Mouse (Mus musculus) neural tube, embryonic 12.5 days (tissue): ENCODE results near the gene Prtg. TPM values are rescaled to one million over a fixed set of nuclear protein-coding genes. Genes with fewer than 3 reads are reported as not detected.
A peak's percentile ranks its signal among the peaks of the same experiment; 100 is the strongest.

Experiments used
- ATAC-seq: fragments of 200-750 bp; cut with Nextera tagmentation; 2 replicates; pipeline ENCODE4 v1.8.0; 2017; ENCODE audit warnings: low read depth, mild to moderate bottlenecking, moderate TSS enrichment, moderate library complexity; ENCODE audit not compliant: low FRiP score
- H3K27ac ChIP-seq: fragments of 300-500 bp; sonication (generic); 2 replicates; pipeline ENCODE4 v1.5.1; 2016
- H3K27me3 ChIP-seq: fragments of 300-500 bp; sonication (generic); replicated peaks from 2 replicates; pipeline ENCODE4 v1.6.1; 2016; ENCODE audit warnings: mild to moderate bottlenecking
- H3K36me3 ChIP-seq: fragments of 300-500 bp; sonication (generic); 2 replicates; pipeline ENCODE4 v1.6.1; 2016; ENCODE audit warnings: mild to moderate bottlenecking
- H3K4me1 ChIP-seq: fragments of 300-500 bp; sonication (generic); 2 replicates; pipeline ENCODE4 v1.6.1; 2016
- H3K4me2 ChIP-seq: fragments of 300-500 bp; sonication (generic); replicated peaks from 2 replicates; pipeline ENCODE4 v1.6.1; 2016; ENCODE audit warnings: mild to moderate bottlenecking
- H3K4me3 ChIP-seq: fragments of 300-500 bp; sonication (generic); 2 replicates; pipeline ENCODE4 v1.5.1; 2016
- H3K9ac ChIP-seq: fragments of 300-500 bp; sonication (generic); 2 replicates; pipeline ENCODE4 v1.6.1; 2016; ENCODE audit warnings: mild to moderate bottlenecking
- H3K9me3 ChIP-seq: fragments of 300-500 bp; sonication (generic); 2 replicates; pipeline ENCODE4 v1.6.1; 2016; ENCODE audit warnings: mild to moderate bottlenecking
- WGBS: fragments of 180-500 bp; shearing (Covaris S2); methylation state at CpG from one replicate; pipeline ENCODE4 v1.1.7; 2016; 5-methylcytosine and 5-hydroxymethylcytosine counted together
- polyA plus RNA-seq: library from polyadenylated mRNA; unstranded; fragments of >200 nt; fragmentation: Nextera tagmentation; extraction: Ambion mirVana; gene quantifications from 2 replicates; pipeline ENCODE4 v1.2.1, GENCODE M21; 2016

Prtg gene
- polyA plus RNA-seq, 1 experiment from 2014 or later, result 1.2 TPM

GRCm38 (mm10) chr9:72871506-72872297 is 65.0 kb downstream of the Prtg start:
- peak; percentile 65; the same call in 1 of the 2 replicates for ATAC-seq
- 4% methylated on average over 13 of the region's 13 CpGs for WGBS
- Histone ChIP-seq H3K9ac (no peak overlapping the region), H3K27ac (no peak overlapping the region), H3K4me1 (peaks cover 13% of the 10 kb centered on the region), H3K4me3 (no peak overlapping the region), H3K27me3 (no peaks in the 10 kb centered on the region), H3K4me2 (peak overlapping the region; percentile 46), H3K36me3 (no peaks in the 10 kb centered on the region), H3K9me3 (no peaks in the 10 kb centered on the region)

- Histone ChIP-seq H3K4me3 (no peak overlapping the region), H3K9me3 (no peaks in the 10 kb centered on the region), H3K4me2 (peak overlapping the region; percentile 46; the same call in 1 of the 2 replicates), H3K27me3 (no peaks in the 10 kb centered on the region), H3K27ac (no peak overlapping the region), H3K9ac (no peak overlapping the region), H3K36me3 (no peaks in the 10 kb centered on the region), H3K4me1 (peaks cover 20% of the 10 kb centered on the region)
- WGBS, result 9% methylated on average over 8 of the region's 8 CpGs
- no peak for ATAC-seq
These were observed 65.8 kb downstream of the Prtg start for GRCm38 (mm10) chr9:72872298-72873130.

- peaks cover 47% of the 10 kb centered on the region for H3K4me1 ChIP-seq
- WGBS, result 91% methylated on average over 2 of the region's 2 CpGs
- H3K27me3 ChIP-seq, result no peaks in the 10 kb centered on the region
- H3K9me3 ChIP-seq, result no peaks in the 10 kb centered on the region
- ATAC-seq, result no peak
- H3K9ac ChIP-seq, result no peak overlapping the region
- no peak overlapping the region for H3K4me2 ChIP-seq
- H3K4me3 ChIP-seq, result no peak overlapping the region
- no peak overlapping the region for H3K27ac ChIP-seq
- no peaks in the 10 kb centered on the region for H3K36me3 ChIP-seq
These were observed 69.2 kb downstream of the Prtg start for GRCm38 (mm10) chr9:72875878-72876277.

GRCm38 (mm10) chr9:72877905-72878304 is 71.2 kb downstream of the Prtg start:
- peak; percentile 28; the same call in 1 of the 2 replicates for ATAC-seq
- Histone ChIP-seq H3K4me1 (peaks cover 40% of the 10 kb centered on the region), H3K36me3 (no peaks in the 10 kb centered on the region), H3K9ac (no peak overlapping the region), H3K27me3 (no peaks in the 10 kb centered on the region), H3K4me2 (peak overlapping the region; percentile 39), H3K9me3 (no peaks in the 10 kb centered on the region), H3K27ac (no peak overlapping the region), H3K4me3 (no peak overlapping the region)
- WGBS, result 8% methylated on average over 11 of the region's 11 CpGs

GRCm38 (mm10) chr9:72878656-72879055 is 72.0 kb downstream of the Prtg start:
- 39% methylated on average over 6 of the region's 6 CpGs for WGBS
- H3K27me3 ChIP-seq, result no peaks in the 10 kb centered on the region
- ATAC-seq, result no peak
- H3K4me3 ChIP-seq, result no peak overlapping the region
- no peak overlapping the region for H3K9ac ChIP-seq
- no peaks in the 10 kb centered on the region for H3K36me3 ChIP-seq
- H3K4me2 ChIP-seq, result peak overlapping the region; percentile 39; the same call in 1 of the 2 replicates
- no peak overlapping the region for H3K27ac ChIP-seq
- peaks cover 40% of the 10 kb centered on the region for H3K4me1 ChIP-seq
- no peaks in the 10 kb centered on the region for H3K9me3 ChIP-seq

- Histone ChIP-seq H3K9ac (no peak overlapping the region), H3K4me2 (no peak overlapping the region), H3K27ac (no peak overlapping the region), H3K4me3 (no peak overlapping the region), H3K4me1 (peaks cover 40% of the 10 kb centered on the region), H3K36me3 (no peaks in the 10 kb centered on the region), H3K27me3 (no peaks in the 10 kb centered on the region), H3K9me3 (no peaks in the 10 kb centered on the region)
- no peak for ATAC-seq
- 51% methylated on average over 3 of the region's 3 CpGs for WGBS
These were observed 72.9 kb downstream of the Prtg start for GRCm38 (mm10) chr9:72879601-72880000.

- WGBS, result 19% methylated on average over 16 of the region's 16 CpGs
- Histone ChIP-seq H3K4me1 (peaks cover 40% of the 10 kb centered on the region), H3K4me3 (no peak overlapping the region), H3K27me3 (no peaks in the 10 kb centered on the region), H3K36me3 (no peaks in the 10 kb centered on the region), H3K4me2 (peak overlapping the region; percentile 24; the same call in 1 of the 2 replicates), H3K9me3 (no peaks in the 10 kb centered on the region), H3K27ac (no peak overlapping the region), H3K9ac (0 out of 2 replicates have a peak overlapping the region, but pooled peaks have one; percentile 17)
- ATAC-seq, result no peak
These were observed 73.7 kb downstream of the Prtg start for GRCm38 (mm10) chr9:72880225-72880960.

- H3K4me1 ChIP-seq, result peaks cover 40% of the 10 kb centered on the region
- no peaks in the 10 kb centered on the region for H3K9me3 ChIP-seq
- H3K27me3 ChIP-seq, result no peaks in the 10 kb centered on the region
- no peaks in the 10 kb centered on the region for H3K36me3 ChIP-seq
- WGBS, result 28% methylated on average over 15 of the region's 15 CpGs
- H3K9ac ChIP-seq, result no peak overlapping the region
- H3K4me2 ChIP-seq, result no peak overlapping the region
- no peak overlapping the region for H3K4me3 ChIP-seq
- ATAC-seq, result no peak
- H3K27ac ChIP-seq, result no peak overlapping the region
These were observed 74.5 kb downstream of the Prtg start for GRCm38 (mm10) chr9:72881026-72881768.

GRCm38 (mm10) chr9:72883940-72884339 is 77.3 kb downstream of the Prtg start:
- WGBS, result 17% methylated on average over 3 of the region's 3 CpGs

GRCm38 (mm10) chr9:72889777-72890176 is 83.1 kb downstream of the Prtg start:
- peaks cover 6% of the 10 kb centered on the region for H3K36me3 ChIP-seq
- 89% methylated on average over 1 of the region's 1 CpGs for WGBS
- no peaks in the 10 kb centered on the region for H3K9me3 ChIP-seq

More at GRCm38 (mm10) chr9:72883940-72884339, 77.3 kb downstream of the Prtg start:
- H3K4me1 ChIP-seq, result peaks cover 19% of the 10 kb centered on the region
- no peaks in the 10 kb centered on the region for H3K9me3 ChIP-seq
- H3K27ac ChIP-seq, result no peak overlapping the region
- no peaks in the 10 kb centered on the region for H3K27me3 ChIP-seq
- H3K36me3 ChIP-seq, result no peaks in the 10 kb centered on the region
- no peak overlapping the region for H3K4me3 ChIP-seq
- no peak overlapping the region for H3K9ac ChIP-seq
- H3K4me2 ChIP-seq, result no peak overlapping the region
- no peak for ATAC-seq

GRCm38 (mm10) chr9:72890499-72891085 is 83.9 kb downstream of the Prtg start:
- ATAC-seq, result no peak
- peaks cover 9% of the 10 kb centered on the region for H3K36me3 ChIP-seq
- H3K4me2 ChIP-seq, result no peak overlapping the region
- no peak overlapping the region for H3K27ac ChIP-seq
- no peaks in the 10 kb centered on the region for H3K4me1 ChIP-seq
- H3K9me3 ChIP-seq, result no peaks in the 10 kb centered on the region
- no peaks in the 10 kb centered on the region for H3K27me3 ChIP-seq
- no peak overlapping the region for H3K4me3 ChIP-seq
- 77% methylated on average over 10 of the region's 10 CpGs for WGBS
- no peak overlapping the region for H3K9ac ChIP-seq

More at GRCm38 (mm10) chr9:72889777-72890176, 83.1 kb downstream of the Prtg start:
- Histone ChIP-seq H3K4me3 (no peak overlapping the region), H3K9ac (no peak overlapping the region), H3K27ac (no peak overlapping the region), H3K4me1 (no peaks in the 10 kb centered on the region), H3K4me2 (no peak overlapping the region), H3K27me3 (no peaks in the 10 kb centered on the region)
- no peak for ATAC-seq
